Mouse (Mus musculus) megakaryocyte-erythroid progenitor cell, adult 5 weeks (primary cell): ENCODE results near the gene Gm6803. TPM values are rescaled to one million over a fixed set of nuclear protein-coding genes. Genes with fewer than 3 reads are reported as not detected.

Experiments
- polyA plus RNA-seq: library from polyadenylated mRNA; stranded (reverse); fragments of >175 nt; gene quantifications from 2 replicates; pipeline ENCODE4 v1.2.3, GENCODE M21; 2012

Gene Gm6803
- polyA plus RNA-seq = not detected in 2 replicates

DNA sequence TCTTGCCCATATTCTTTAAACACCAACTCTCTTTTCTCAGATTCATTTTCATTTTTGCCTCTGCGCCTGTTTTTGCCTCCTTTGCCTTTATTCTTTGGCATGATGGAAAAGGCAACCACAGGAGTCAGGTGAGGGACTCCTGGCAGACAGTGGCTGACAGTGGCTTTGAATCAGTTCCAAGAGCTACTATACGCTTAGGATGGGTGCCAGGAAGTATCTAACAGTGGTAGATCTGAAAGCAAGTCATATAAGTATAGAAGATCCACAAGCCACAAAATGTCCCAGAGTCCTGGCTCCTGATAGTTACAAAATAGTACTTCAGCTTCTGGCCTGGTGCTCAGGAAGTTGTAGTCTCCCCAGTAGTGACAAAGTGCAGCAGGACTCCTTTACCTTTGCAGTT is at the start of gene Gm6803:
Gene Gm6803 (minus strand): TSS at position 101 of the 400 bp plus-strand sequence.

DNA sequence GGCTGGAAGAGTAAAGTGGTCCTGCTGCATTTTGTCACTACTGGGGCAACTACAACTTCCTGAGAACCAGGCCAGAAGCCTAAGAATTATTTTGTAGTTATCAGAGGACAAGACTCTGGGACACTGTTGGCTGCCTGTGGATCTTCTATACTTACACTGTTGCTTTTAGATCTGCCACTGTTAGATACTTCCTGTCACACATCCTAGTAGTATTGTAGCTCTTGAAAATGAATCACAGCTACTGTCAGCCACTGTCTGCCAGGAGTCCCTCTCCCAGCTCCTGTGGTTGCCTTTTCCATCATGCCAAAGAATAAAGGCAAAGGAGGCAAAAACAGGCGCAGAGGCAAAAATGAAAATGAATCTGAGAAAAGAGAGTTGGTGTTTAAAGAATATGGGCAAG is 8.1 kb upstream of the Gm6803 start, which contains the start of gene Gm2056:
Gene Gm2056 (plus strand): TSS at position 301 of the 400 bp plus-strand sequence.

DNA sequence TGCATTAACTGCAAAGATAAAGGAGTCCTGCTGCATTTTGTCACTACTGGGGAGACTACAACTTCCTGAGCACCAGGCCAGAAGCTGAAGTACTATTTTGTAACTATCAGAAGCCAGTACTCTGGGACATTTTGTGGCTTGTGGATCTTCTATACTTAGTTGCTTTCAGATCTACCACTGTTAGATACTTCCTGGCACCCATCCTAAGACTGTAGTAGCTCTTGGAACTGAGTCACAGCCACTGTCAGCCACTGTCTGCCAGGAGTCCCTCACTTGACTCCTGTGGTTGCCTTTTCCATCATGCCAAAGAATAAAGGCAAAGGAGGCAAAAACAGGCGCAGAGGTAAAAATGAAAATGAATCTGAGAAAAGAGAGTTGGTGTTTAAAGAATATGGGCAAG is 7.0 kb downstream of the Gm6803 start, which contains the start of gene Gm2075:
Gene Gm2075 (plus strand): TSS at position 301 of the 400 bp plus-strand sequence.

Other genes with a start within 250 kb of the Gm6803 start
- gene Gm21319, start 243.0 kb downstream of the Gm6803 start, polyA plus RNA-seq = not detected in 2 replicates
- not detected in 2 replicates for gene Gm21936, start 223.3 kb downstream of the Gm6803 start, polyA plus RNA-seq
- not detected in 2 replicates for gene BB287469, start 202.2 kb downstream of the Gm6803 start, polyA plus RNA-seq
- gene Gm2001, start 176.4 kb downstream of the Gm6803 start, polyA plus RNA-seq = not detected in 2 replicates
- not detected in 2 replicates for gene Gm2016, start 144.7 kb downstream of the Gm6803 start, polyA plus RNA-seq
- gene Gm2022, start 123.4 kb downstream of the Gm6803 start, polyA plus RNA-seq = not detected in 2 replicates
- not detected in 2 replicates for gene Gm2035, start 98.9 kb downstream of the Gm6803 start, polyA plus RNA-seq
- 0.02 TPM in 1 of 2 replicates, not detected in the other for gene Gm2042, start 64.7 kb downstream of the Gm6803 start, polyA plus RNA-seq
- gene Gm2075, start 6.9 kb downstream of the Gm6803 start, polyA plus RNA-seq = not detected in 2 replicates
- gene Gm2056, start 8.2 kb upstream of the Gm6803 start, polyA plus RNA-seq = not detected in 2 replicates
- gene Gm16368, start 64.9 kb upstream of the Gm6803 start, polyA plus RNA-seq = not detected in 2 replicates
- gene Gm10436, start 163.3 kb upstream of the Gm6803 start, polyA plus RNA-seq = not detected in 2 replicates
- gene Gm8332, start 231.3 kb upstream of the Gm6803 start, polyA plus RNA-seq = not detected in 2 replicates